Mouse (Mus musculus) 3134 (cell line): ENCODE measurements around the gene Cdh5.
"Not testable (repeated sequence)": the region's sequence is repeated elsewhere in the genome, so short reads cannot be mapped to it uniquely, and the experiment has no call there.

Experiments used
- DNase-seq: peaks from one replicate; pipeline ENCODE4 v3.0.0-alpha.2; 2011; ENCODE audit warnings: low spot score; ENCODE audit not compliant: insufficient read length; ENCODE audit errors: extremely low read depth

The Cdh5 gene

DNA sequence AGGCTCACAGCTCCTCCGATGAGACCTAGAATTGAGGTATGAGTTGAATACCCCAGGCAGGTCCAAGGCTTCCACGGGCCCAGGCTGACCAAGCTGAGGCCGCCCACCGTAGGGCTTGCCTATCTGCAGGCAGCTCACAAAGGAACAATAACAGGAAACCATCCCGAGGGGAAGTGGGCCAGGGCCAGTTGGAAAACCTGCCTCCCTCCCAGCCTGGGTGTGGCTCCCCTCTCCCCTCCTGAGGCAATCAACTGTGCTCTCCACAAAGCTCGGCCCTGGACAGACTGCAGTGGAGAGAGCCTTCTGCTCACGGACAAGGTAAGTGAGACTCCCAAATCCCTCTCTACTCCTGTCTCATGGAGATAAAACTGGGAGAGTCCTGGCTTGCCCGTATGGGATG is at the start of gene Cdh5:
Gene Cdh5 (plus strand): TSS at position 211 of the 400 bp plus-strand sequence.
- DNase-seq = no peak

GRCm38 (mm10) chr8:104059922-104060321 is 41.5 kb upstream of the Cdh5 start:
- DNase-seq = no peak

- DNase-seq = no peak
Measured at GRCm38 (mm10) chr8:104060446-104060845, 41.0 kb upstream of the Cdh5 start.

DNA sequence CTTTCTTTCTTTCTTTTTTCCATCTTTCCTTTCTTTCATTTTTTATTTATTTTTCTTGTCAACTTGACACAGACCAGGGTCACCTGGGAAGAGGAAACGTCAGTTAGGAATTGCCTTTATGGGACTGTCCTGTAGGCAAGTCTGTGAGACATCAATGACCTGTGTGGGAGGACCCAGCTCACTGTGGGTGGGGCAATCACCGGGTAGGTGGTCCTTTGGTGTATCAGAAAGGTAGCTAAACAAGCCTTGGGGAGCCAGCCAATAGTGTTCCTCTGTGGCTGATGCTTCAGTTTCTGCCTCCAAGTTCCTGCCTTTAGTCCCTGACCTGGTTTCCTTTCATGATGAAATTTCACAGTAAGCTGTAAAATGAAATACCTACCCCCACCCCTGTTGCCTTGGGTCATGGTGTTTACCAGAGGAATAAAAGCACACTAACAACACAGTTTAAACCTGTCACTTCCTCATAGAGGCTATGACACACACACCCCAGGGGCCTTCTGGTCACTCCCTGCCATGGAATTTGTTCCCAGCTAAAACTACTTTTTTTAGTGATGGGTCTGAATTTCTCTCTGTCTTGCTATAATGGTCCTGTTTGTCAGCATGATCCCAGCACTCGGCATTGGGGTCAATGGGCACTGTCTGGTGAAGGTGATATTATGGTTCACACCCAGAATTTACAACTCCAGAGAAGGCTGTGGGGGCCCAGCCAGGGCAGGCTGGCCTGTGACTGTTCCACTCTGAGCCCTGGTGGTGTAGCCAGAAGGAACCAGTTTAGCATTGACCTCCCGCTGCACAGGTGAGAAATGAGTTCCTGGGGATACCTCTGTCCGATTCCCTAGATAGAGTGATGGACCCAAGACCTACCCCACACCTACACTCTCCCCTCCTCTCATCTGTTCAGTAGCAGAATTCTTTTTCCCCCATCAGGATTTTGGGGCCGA is 40.1 kb upstream of the Cdh5 start:
- DNase-seq = no peak

- no peak for DNase-seq
Measured at GRCm38 (mm10) chr8:104061989-104062820, 39.2 kb upstream of the Cdh5 start.

- DNase-seq = no peak
Measured at GRCm38 (mm10) chr8:104065223-104065622, 36.2 kb upstream of the Cdh5 start.

GRCm38 (mm10) chr8:104065906-104066518 is 35.4 kb upstream of the Cdh5 start:
- no peak for DNase-seq

- DNase-seq = no peak
Measured at GRCm38 (mm10) chr8:104067390-104067925, 34.0 kb upstream of the Cdh5 start.

- DNase-seq = no peak
Measured at GRCm38 (mm10) chr8:104068421-104069035, 32.9 kb upstream of the Cdh5 start.

GRCm38 (mm10) chr8:104070201-104070865 is 31.1 kb upstream of the Cdh5 start:
- DNase-seq = not testable (repeated sequence)

- no peak for DNase-seq
Measured at GRCm38 (mm10) chr8:104070949-104071348, 30.5 kb upstream of the Cdh5 start.

- no peak for DNase-seq
Measured at GRCm38 (mm10) chr8:104075079-104075478, 26.3 kb upstream of the Cdh5 start.

- no peak for DNase-seq
Measured at GRCm38 (mm10) chr8:104076541-104077412, 24.6 kb upstream of the Cdh5 start.

DNA sequence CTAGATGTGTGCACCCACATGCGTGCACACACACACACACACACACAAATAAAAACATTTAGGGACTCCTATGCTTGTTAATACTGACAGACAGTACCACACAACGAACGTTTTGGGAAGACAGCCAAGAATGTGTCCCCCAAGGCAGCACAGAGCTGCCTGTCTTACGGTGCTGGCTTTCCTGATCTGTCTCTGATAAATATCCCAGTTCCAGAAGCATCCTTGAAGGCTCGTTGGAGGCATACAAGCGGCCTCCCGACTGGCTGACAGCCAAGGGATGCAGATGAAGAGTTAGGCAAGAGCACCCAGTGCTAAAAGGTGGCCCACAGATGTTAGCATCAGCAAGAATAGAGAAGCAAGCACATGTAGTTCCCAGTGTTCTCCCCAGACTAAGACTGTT is 23.3 kb upstream of the Cdh5 start:
- DNase-seq = no peak

DNA sequence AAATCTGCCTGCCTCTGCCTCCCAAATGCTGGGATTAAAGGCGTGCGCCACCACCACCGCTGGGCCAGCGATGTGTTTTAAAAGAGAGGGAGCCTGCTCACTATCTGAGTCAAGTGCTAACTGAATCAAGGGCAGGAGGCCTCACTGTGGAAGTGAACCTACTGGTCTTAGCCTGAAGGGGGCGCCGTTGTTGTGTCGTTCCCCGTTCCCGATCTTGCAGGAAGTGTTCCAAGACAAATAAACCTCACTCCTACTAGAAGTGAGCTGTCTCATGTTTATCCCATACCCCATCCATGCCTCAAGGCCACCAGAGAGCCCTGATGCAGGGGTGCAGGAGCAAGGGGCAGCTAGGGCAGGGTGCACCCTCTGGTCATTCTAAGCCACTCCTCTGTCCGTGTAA is 16.1 kb upstream of the Cdh5 start:
- DNase-seq = no peak

DNA sequence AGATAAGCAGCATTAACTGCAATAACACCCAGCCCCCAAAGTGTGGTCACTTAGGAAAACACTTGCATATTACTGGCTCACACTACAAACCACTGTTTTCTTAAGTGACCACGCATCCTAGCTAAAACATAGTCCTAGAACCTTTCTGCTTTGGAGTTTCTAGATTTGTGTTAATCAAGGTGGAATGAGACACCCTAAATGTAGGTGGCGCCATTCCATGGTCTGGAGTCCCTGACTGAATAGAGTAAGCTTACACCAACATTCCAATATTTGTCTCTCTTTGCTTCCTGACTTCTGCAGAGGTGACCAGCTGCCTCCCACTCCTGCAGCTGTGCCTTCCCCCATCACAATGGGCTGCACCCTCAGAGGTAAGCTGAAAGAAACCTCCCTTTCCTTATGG is 14.8 kb upstream of the Cdh5 start:
- no peak for DNase-seq

DNA sequence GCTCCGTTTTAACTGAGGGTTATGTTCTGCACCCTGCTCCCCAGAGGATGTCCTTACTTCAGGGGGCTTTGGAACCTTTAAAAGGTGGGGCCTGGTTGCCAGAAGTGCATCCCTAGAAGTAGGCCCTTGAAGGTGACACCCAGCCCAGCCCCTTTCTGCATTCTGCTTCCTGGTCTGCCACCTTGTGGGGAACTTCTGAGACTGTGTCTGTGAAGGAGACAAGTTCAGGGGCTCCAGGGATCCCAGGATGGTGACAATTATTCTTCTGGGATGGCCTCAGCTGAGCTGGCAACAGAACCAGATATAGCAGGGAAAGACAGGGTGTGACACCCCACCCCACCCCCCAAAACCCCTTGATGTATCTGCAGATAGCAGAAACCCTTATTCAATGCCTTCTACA is 14.3 kb upstream of the Cdh5 start:
- DNase-seq = no peak

GRCm38 (mm10) chr8:104087878-104088277 is 13.5 kb upstream of the Cdh5 start:
- not testable (repeated sequence) for DNase-seq

DNA sequence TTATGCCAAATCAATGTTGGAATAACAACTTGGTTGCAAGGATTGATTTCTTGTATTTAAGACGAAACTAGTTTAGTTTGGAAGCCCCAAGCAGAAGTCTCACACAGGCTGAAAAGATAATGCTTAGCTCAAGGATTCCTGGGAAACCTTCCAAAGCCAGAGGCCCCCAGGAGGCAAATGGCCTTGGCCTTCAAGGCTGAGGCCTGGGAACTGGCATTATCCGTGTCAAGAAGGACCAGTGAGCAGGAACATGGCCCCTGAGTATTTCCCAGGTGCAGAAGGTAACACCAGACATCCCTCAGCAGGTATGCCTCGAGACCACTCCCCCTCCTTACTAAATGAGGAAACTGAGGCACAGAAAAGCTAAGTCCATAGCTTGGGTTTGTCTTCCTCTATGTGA is 12.5 kb upstream of the Cdh5 start:
- DNase-seq = no peak
